Mouse (Mus musculus): ENCODE measurements around the gene Fam53b.
"Not testable (repeated sequence)": the region's sequence is repeated elsewhere in the genome, so short reads cannot be mapped to it uniquely, and the experiment has no call there.

Fam53b gene

DNA sequence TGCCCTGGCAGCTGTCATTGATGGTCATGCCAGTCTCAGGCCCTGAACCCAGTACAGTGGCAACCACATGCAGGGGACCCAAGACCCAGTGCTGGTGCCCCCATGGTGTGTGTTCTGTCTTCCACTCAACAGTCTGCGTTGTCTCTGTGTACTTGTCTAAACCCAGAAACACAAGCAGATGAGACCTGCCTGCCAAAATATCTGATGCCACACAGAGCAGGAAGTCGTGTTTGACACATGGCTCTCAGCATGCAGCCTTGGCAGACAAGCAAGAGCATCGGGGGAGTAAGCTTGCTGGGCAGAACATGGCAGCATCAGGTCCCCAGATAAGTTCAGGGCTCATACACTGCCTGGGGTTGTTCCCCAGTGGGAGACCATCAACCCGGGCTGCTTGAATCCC is 134.6 kb downstream of the Fam53b start:
- no peaks in the 10 kb centered on the region for H3K27me3 ChIP-seq (ENCODE audit: control insufficient read depth, insufficient read depth, low read length, poor library complexity, severe bottlenecking)
- no peak for DNase-seq (ENCODE audit: low read depth, low spot score)
- no peaks in the 10 kb centered on the region; the same call in 1 of the 2 replicates for H3K36me3 ChIP-seq (ENCODE audit: control insufficient read depth, insufficient read depth, low read length, poor library complexity, severe bottlenecking)

DNA sequence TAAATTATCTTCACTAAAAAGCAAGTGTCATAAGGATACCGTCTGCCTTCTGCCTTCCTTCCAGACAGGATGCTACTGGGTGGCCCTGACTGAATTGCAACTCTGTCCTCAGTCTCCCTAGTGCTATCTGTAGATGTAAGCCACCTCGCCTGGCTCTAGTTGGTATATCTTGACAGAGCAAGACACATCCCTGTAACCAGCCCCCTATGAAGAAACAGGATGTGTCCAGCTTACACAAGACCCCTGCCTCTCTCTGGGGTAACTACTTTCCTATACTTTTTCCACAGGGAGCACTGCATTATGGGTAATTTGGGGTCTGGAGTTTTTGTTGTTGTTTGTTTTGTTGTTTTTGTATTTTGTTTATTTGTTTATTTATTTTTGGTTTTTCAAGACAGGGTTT is 137.8 kb downstream of the Fam53b start:
- Histone ChIP-seq H3K36me3 (ENCODE audit: control insufficient read depth, insufficient read depth, low read length, poor library complexity, severe bottlenecking) (no peaks in the 10 kb centered on the region), H3K27me3 (ENCODE audit: control insufficient read depth, insufficient read depth, low read length, poor library complexity, severe bottlenecking) (no peaks in the 10 kb centered on the region)
- DNase-seq (ENCODE audit: low read depth, low spot score): no peak

DNA sequence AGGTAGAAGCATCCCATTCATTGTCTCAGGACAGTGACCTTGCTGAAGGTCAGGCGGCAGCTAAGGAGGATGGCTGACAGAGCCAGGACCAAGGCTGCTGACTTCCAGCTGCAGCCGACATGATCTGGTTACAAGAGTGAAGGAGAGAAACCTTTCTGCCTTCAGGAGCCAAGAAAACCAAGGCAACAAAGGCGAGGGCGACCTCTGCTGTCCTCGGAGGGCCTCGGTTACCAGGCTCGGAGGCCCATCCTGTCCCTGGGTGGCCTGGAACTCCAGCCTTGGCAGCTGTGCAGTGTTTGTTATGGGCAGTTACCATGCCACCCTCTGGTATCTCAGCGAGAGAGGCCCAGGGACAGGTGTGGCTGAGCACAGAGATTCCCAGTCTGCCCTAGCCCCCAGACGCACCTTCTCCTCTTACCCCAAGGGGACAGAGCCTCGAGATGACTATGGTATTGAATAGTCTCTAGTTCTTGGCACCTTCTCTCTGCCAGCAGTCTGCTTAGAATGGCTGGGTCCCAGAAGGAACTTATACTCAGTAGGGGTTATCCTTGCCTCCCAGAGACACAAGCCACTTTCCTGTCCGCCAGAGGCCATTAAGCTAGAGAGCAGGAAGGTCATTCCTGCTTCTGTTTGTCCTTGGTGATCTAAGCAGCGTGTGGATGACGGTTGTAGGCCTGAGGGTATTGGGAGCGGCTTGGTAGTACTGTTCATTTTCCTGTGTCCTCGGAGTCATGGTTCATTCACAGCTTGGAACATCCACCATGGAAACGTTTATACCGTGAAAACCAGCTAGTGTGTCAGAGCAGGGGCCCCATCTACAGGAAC is 139.5 kb downstream of the Fam53b start:
- H3K36me3 ChIP-seq (ENCODE audit: control insufficient read depth, insufficient read depth, low read length, poor library complexity, severe bottlenecking): no peaks in the 10 kb centered on the region
- no peaks in the 10 kb centered on the region for H3K27me3 ChIP-seq (ENCODE audit: control insufficient read depth, insufficient read depth, low read length, poor library complexity, severe bottlenecking)
- no peak for DNase-seq (ENCODE audit: low read depth, low spot score)

DNA sequence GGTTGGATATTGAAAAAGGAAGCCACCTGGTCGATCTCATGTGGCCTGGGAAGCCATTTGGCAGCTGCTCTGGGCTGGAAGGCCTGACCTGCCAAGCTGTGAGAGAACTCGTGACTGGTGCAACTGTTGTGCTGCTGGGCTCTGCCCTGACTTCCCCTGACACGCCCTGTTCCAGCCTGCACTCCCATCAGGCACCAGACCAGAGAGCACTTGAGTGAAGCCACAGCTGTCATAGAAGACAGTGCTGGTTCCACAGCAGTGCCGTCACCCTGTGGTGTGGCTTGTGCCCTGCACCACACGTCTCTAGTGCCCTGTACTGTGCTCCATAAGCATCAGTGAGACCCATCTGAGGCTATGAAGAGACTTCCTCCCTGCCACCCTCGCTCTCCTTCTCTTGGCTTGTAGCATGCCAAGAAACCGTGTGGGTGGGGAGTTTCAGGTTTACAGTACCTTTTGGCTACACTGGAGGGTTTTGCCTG is 141.2 kb downstream of the Fam53b start:
- Histone ChIP-seq H3K27me3 (ENCODE audit: control insufficient read depth, insufficient read depth, low read length, poor library complexity, severe bottlenecking) (no peaks in the 10 kb centered on the region), H3K36me3 (ENCODE audit: control insufficient read depth, insufficient read depth, low read length, poor library complexity, severe bottlenecking) (no peaks in the 10 kb centered on the region)
- peak; percentile 81 for DNase-seq (ENCODE audit: low read depth, low spot score)

DNA sequence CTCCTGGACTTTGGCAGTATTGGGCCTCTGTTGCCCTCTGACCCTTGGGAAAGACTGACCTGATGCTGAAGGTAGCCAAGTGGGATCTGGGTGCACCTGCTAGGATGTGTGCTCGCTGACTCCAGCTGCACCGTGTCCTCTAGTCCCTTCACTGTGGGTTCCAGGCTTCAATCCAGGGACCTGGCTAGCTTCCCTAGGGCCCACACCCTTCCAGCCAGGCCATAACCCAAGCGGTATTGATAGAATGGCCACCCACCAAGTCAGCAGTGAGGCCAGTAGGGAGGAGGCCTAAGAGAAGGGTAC is 142.9 kb downstream of the Fam53b start:
- Histone ChIP-seq H3K36me3 (ENCODE audit: control insufficient read depth, insufficient read depth, low read length, poor library complexity, severe bottlenecking) (no peaks in the 10 kb centered on the region), H3K27me3 (ENCODE audit: control insufficient read depth, insufficient read depth, low read length, poor library complexity, severe bottlenecking) (no peaks in the 10 kb centered on the region)
- no peak for DNase-seq (ENCODE audit: low read depth, low spot score)

DNA sequence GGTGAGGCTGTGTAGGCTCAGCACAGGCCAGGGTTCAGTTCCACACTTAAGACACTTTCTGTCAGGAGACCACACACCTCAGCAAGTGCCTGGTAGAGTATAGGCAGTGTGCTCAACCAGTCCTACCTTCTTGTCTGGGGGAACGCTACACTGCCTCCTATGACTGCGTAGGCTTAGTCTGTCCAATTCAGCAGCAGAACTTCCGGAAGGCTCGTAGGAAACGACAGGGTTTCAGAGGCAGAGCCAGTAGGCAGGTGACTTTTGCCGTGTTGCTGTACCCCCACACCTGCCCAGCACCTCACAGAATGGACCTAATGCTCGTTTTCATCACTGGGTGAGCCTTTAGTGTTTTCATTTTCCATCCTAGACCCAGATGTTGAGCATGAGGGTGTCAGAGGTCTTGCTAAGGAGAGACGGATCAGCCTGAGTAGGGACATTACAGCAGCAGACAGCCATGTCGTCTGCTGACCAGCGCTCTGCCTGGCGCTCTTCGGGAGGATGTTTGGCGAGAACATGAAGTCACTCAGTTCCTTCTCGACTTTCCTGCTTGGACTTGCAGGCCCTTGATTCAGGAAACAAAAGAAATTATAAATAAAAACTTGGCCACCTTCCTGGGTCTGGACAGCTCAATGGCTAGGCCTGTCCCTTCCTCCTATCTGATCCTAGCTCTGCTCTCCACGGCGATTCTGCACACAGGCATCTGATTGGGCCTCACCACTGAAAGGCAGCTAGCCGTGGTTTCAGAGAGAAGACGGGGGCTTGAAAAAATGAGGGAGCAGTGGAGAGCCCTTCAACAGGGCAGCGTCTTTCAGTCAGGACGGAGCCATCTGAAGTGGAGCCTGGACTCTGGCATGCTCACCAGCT is 143.5 kb downstream of the Fam53b start:
- H3K27me3 ChIP-seq (ENCODE audit: control insufficient read depth, insufficient read depth, low read length, poor library complexity, severe bottlenecking): no peaks in the 10 kb centered on the region
- DNase-seq (ENCODE audit: low read depth, low spot score): no peak
- H3K36me3 ChIP-seq (ENCODE audit: control insufficient read depth, insufficient read depth, low read length, poor library complexity, severe bottlenecking): no peaks in the 10 kb centered on the region

DNA sequence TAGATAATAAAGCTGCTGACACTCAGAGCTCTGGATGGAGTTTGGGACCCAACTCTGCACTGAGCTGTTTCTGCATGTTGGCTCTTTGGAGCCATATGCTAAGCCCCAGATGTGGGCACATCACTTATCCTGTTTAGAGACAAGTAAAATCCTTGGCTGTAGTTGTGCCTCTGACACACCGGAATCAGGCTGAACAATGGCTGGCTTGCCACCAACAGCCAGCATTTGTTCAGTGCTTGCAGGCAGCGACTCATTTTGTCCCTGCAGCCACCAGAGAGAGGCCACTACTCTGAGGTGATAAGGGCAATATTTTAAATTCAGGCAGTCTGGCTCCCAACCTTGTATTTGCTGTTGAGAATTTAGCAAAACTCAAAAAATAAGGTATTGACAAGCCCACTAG is 145.1 kb downstream of the Fam53b start:
- no peaks in the 10 kb centered on the region for H3K36me3 ChIP-seq (ENCODE audit: control insufficient read depth, insufficient read depth, low read length, poor library complexity, severe bottlenecking)
- DNase-seq (ENCODE audit: low read depth, low spot score): no peak
- no peaks in the 10 kb centered on the region for H3K27me3 ChIP-seq (ENCODE audit: control insufficient read depth, insufficient read depth, low read length, poor library complexity, severe bottlenecking)

DNA sequence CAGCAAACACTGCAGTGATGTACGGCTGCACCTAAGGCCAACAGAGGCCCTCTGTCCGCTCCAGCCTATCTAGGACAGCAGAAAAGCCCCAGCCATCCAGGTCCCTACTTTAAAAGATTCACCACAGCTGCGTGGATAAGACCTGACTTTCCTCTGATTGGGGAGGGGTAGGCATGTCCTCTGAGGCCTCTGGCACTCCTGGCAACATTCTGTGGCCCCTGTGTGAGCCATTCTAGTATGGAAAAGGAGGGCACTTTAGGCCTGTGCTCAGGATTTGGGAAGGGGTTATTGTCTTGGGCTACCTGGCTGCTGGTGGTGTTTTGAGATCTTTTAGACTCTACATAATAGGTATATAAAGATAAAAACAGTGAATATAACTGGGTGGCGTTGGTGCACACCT is 147.2 kb downstream of the Fam53b start:
- no peak for DNase-seq (ENCODE audit: low read depth, low spot score)
- no peaks in the 10 kb centered on the region for H3K36me3 ChIP-seq (ENCODE audit: control insufficient read depth, insufficient read depth, low read length, poor library complexity, severe bottlenecking)
- H3K27me3 ChIP-seq (ENCODE audit: control insufficient read depth, insufficient read depth, low read length, poor library complexity, severe bottlenecking): no peaks in the 10 kb centered on the region

DNA sequence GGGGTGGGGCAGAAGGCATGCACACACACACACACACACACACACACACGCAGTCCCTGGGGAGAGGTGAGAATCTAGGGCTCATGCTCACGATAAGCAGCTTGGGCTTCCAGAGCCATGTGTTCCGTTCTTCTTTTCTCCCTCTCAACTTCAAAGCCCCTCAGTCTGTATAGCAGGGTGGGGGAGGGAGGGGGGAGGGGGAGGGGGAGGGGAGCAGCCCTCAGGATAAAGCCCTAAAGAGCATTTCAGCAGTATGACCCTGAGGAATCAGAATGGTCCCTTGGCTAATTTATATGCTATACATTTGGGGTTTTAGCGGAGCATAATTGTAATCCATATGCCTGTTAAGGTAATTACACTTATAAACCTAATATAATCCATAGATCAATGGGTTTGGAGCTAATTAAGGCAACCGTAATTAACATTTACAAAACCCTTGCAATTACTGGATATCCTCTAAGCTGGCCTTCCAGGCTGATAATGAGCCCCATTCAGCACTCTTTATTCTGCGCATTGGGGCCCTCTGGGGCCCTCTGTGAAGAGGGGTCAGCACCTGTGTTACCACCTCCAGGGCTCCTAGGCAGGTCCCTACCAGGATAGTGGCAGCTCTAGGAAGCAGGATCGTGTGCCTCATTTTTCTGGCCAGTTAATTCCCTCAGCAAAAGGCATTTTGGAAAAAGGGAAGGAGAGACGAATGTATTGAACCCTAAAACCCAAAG is 147.9 kb downstream of the Fam53b start:
- DNase-seq (ENCODE audit: low read depth, low spot score): no peak
- Histone ChIP-seq H3K36me3 (ENCODE audit: control insufficient read depth, insufficient read depth, low read length, poor library complexity, severe bottlenecking) (no peaks in the 10 kb centered on the region), H3K27me3 (ENCODE audit: control insufficient read depth, insufficient read depth, low read length, poor library complexity, severe bottlenecking) (no peaks in the 10 kb centered on the region)

DNA sequence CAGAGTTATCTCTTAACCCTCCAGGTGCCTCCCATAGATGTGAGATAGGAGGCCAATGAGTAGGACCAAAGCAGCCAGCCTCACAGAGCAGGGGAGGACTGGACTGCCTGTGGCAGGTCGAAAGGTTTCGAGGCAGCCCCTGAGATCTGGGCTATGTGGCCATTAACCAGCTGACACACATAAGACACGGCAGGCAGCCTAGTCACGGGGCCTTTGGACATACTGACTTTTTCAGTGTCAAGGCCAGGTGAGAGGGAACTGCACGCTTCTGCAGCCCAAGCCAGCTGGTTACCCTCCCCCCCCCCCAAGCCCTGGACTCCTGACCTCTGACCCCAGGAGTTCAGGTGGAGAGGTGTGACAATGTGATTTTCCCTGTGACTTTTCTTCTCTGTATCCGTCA is 148.9 kb downstream of the Fam53b start:
- DNase-seq (ENCODE audit: low read depth, low spot score): no peak
- no peaks in the 10 kb centered on the region for H3K36me3 ChIP-seq (ENCODE audit: control insufficient read depth, insufficient read depth, low read length, poor library complexity, severe bottlenecking)
- H3K27me3 ChIP-seq (ENCODE audit: control insufficient read depth, insufficient read depth, low read length, poor library complexity, severe bottlenecking): no peaks in the 10 kb centered on the region

DNA sequence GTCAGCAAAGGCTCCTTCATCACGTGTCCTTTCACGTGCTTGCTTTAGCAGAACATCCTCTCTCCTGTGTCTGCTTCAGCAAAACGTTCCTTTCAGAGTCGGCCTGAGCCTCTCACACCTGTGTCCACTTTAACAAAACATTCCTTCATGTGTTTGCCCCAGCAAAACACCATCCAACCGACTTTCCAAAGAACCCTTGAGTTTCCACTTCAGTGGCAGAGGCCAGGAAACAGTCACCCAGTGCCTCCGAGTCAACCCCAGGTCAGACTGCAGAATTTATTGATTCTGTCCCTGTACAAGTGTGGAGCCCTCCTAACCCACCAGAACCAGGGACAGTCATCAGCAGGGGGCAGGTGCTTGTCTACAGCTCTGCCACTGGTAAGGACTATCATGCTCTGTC is 150.9 kb downstream of the Fam53b start:
- DNase-seq (ENCODE audit: low read depth, low spot score); H3K27me3 ChIP-seq (ENCODE audit: control insufficient read depth, insufficient read depth, low read length, poor library complexity, severe bottlenecking): not testable (repeated sequence)

More for the DNA sequence above, 150.9 kb downstream of the Fam53b start:
- not testable (repeated sequence) for H3K36me3 ChIP-seq (ENCODE audit: control insufficient read depth, insufficient read depth, low read length, poor library complexity, severe bottlenecking)

Measured in splenic B cell, adult 2 months (primary cell).